Comparison of ENCODE assay signal across 16 mouse cellular contexts in genomic region chr16:15083692-15084091, GRCm38 (mm10).
DNase-seq lines count a peak whose midpoint lies in the region; ATAC-seq and TF ChIP-seq lines count a peak whose summit lies in the region.
"Had no signal": no experiment of that assay in that cellular context is flagged by ENCODE, and none has a peak within 500 bp of the region (broad histone marks: within the 10 kb centered on the region; RNA-seq: fewer than 3 reads in every experiment).

No protein-coding gene starts in this region.

- TF ChIP-seq EP300 in heart, postnatal 0 days (IDR thresholded peaks at IDR 0.05; ENCODE audit: low read depth): no peak
- no peak for TF ChIP-seq EP300 in lung, postnatal 0 days (IDR thresholded peaks at IDR 0.05)

- H3K9ac ChIP-seq in heart, postnatal 0 days (replicated peaks; ENCODE audit: low read depth, low read length): no peak overlapping the region
- H3K9ac ChIP-seq in lung, postnatal 0 days (replicated peaks; ENCODE audit: low read depth): no peak overlapping the region
- H3K9ac ChIP-seq in embryonic facial prominence, embryonic 12.5 days: no peak overlapping the region
- 0 out of 2 replicates have a peak overlapping the region, but pooled peaks have one; percentile 13 for H3K9ac ChIP-seq in limb, embryonic 13.5 days
- H3K9ac ChIP-seq: forebrain, embryonic 12.5 days had no signal

- H3K4me3 ChIP-seq in heart, postnatal 0 days (ENCODE audit: low read depth, low read length): no peak overlapping the region
- no peak overlapping the region for H3K4me3 ChIP-seq in lung, postnatal 0 days (ENCODE audit: low read depth, low read length)
- H3K4me3 ChIP-seq in embryonic facial prominence, embryonic 12.5 days: no peak overlapping the region
- H3K4me3 ChIP-seq in limb, embryonic 13.5 days: no peak overlapping the region

- H3K36me3 ChIP-seq in heart, postnatal 0 days (replicated peaks; ENCODE audit: control insufficient read depth, insufficient read depth, low read length): no peaks in the 10 kb centered on the region
- H3K36me3 ChIP-seq in lung, postnatal 0 days (ENCODE audit: insufficient read depth, low read length): no peaks in the 10 kb centered on the region
- H3K36me3 ChIP-seq in embryonic facial prominence, embryonic 12.5 days: no peaks in the 10 kb centered on the region
- no peaks in the 10 kb centered on the region for H3K36me3 ChIP-seq in limb, embryonic 13.5 days
- H3K36me3 ChIP-seq: forebrain, embryonic 12.5 days; hindbrain, embryonic 13.5 days had no signal

- H3K27me3 ChIP-seq in heart, postnatal 0 days (ENCODE audit: control insufficient read depth, insufficient read depth, low read length): peaks cover 17% of the 10 kb centered on the region
- H3K27me3 ChIP-seq in lung, postnatal 0 days (replicated peaks; ENCODE audit: insufficient read depth, low read length): no peaks in the 10 kb centered on the region
- no peaks in the 10 kb centered on the region for H3K27me3 ChIP-seq in embryonic facial prominence, embryonic 12.5 days
- H3K27me3 ChIP-seq in limb, embryonic 13.5 days: no peaks in the 10 kb centered on the region
- H3K27me3 ChIP-seq: Patski had no signal

- DNase-seq in heart, postnatal 0 days (ENCODE audit: low spot score): no peak
- no peak for DNase-seq in heart, adult 18-20 months
- peak; percentile 7 for DNase-seq in lung, postnatal 0 days (ENCODE audit: low spot score)
- DNase-seq in lung, postnatal 10 days: no peak
- no peak for DNase-seq in cerebellum, adult 11 months
- DNase-seq in right cerebral cortex, postnatal 36 days (ENCODE audit: low spot score in 2 of 2): no peak
- DNase-seq: adrenal gland, adult 2 months; cerebellum, postnatal 36 days; gastrocnemius, postnatal 36 days; lung, adult 18-20 months; spleen, adult 18-20 months had no signal

- H3K4me2 ChIP-seq in heart, postnatal 0 days (ENCODE audit: low read depth, low read length): no peak overlapping the region
- no peak overlapping the region for H3K4me2 ChIP-seq in lung, postnatal 0 days (replicated peaks; ENCODE audit: low read depth, low read length)
- H3K4me2 ChIP-seq in embryonic facial prominence, embryonic 12.5 days (replicated peaks): peak overlapping the region; percentile 68; the same call in 1 of the 2 replicates
- H3K4me2 ChIP-seq in limb, embryonic 13.5 days (replicated peaks): no peak overlapping the region

- WGBS in heart, postnatal 0 days: 73% methylated on average over 3 of the region's 3 CpGs
- WGBS in lung, postnatal 0 days: 63% methylated on average over 3 of the region's 3 CpGs
- 26% methylated on average over 3 of the region's 3 CpGs for WGBS in embryonic facial prominence, embryonic 12.5 days
- WGBS in limb, embryonic 13.5 days: 38% methylated on average over 3 of the region's 3 CpGs

- no peak for ATAC-seq in heart, postnatal 0 days (ENCODE audit: insufficient read depth, low read depth)
- no peak for ATAC-seq in lung, postnatal 0 days
- no peak for ATAC-seq in embryonic facial prominence, embryonic 12.5 days (ENCODE audit: insufficient number of reproducible peaks, insufficient read depth, low FRiP score, low TSS enrichment)
- no peak for ATAC-seq in limb, embryonic 13.5 days (ENCODE audit: low FRiP score, low read depth)

- no peak for TF ChIP-seq CTCF in heart, postnatal 0 days (IDR thresholded peaks at IDR 0.05; ENCODE audit: low read depth)
- TF ChIP-seq CTCF in lung, postnatal 0 days (IDR thresholded peaks at IDR 0.05): no peak

- H3K27ac ChIP-seq in heart, postnatal 0 days (ENCODE audit: low read depth): peak overlapping the region; percentile 83; the same call in 1 of the 2 replicates
- H3K27ac ChIP-seq in lung, postnatal 0 days (ENCODE audit: low read length): peak overlapping the region; percentile 82; the same call in 1 of the 2 replicates
- peak overlapping the region; percentile 97 for H3K27ac ChIP-seq in embryonic facial prominence, embryonic 12.5 days
- H3K27ac ChIP-seq in limb, embryonic 13.5 days: peak overlapping the region; percentile 93
- H3K27ac ChIP-seq: forebrain, embryonic 12.5 days; hindbrain, embryonic 13.5 days had no signal

- H3K4me1 ChIP-seq in heart, postnatal 0 days (ENCODE audit: control insufficient read depth, insufficient read depth): peaks cover 4% of the 10 kb centered on the region; the same call in 1 of the 2 replicates
- H3K4me1 ChIP-seq in lung, postnatal 0 days (ENCODE audit: insufficient read depth, low read depth, low read length): peaks cover 2% of the 10 kb centered on the region; the same call in 1 of the 2 replicates
- H3K4me1 ChIP-seq in embryonic facial prominence, embryonic 12.5 days: peaks cover 14% of the 10 kb centered on the region
- H3K4me1 ChIP-seq in limb, embryonic 13.5 days: peaks cover 27% of the 10 kb centered on the region

- H3K9me3 ChIP-seq in heart, postnatal 0 days (replicated peaks; ENCODE audit: control insufficient read depth, low read length): no peaks in the 10 kb centered on the region
- H3K9me3 ChIP-seq in lung, postnatal 0 days (ENCODE audit: low read length): no peaks in the 10 kb centered on the region
- H3K9me3 ChIP-seq in embryonic facial prominence, embryonic 12.5 days: no peaks in the 10 kb centered on the region
- peaks cover 5% of the 10 kb centered on the region; the same call in 1 of the 2 replicates for H3K9me3 ChIP-seq in limb, embryonic 13.5 days
- H3K9me3 ChIP-seq: forebrain, embryonic 12.5 days; hindbrain, embryonic 13.5 days had no signal
